Mouse (Mus musculus): ENCODE results near the gene Plin2. TPM values are rescaled to one million over a fixed set of nuclear protein-coding genes. Genes with fewer than 3 reads are reported as not detected.
"Not testable (repeated sequence)": the region's sequence is repeated elsewhere in the genome, so short reads cannot be mapped to it uniquely, and the experiment has no call there.

Gene Plin2
- polyA plus RNA-seq, 1 experiment from 2014 or later = 144 TPM

GRCm38 (mm10) chr4:86681421-86681820, 11.6 kb upstream of the Plin2 start:
- Histone ChIP-seq H3K27me3 (replicated peaks) (no peaks in the 10 kb centered on the region), H3K4me1 (replicated peaks) (0 out of 2 replicates have a peak, but pooled peaks cover 8% of the 10 kb centered on the region), H3K9ac (no peak overlapping the region), H3K4me2 (replicated peaks) (no peak overlapping the region), H3K9me3 (no peaks in the 10 kb centered on the region), H3K27ac (no peak overlapping the region), H3K4me3 (replicated peaks) (no peak overlapping the region), H3K36me3 (no peaks in the 10 kb centered on the region)
- 47% methylated on average over 3 of the region's 3 CpGs for WGBS
- no peak for ATAC-seq

- 84% methylated on average over 2 of the region's 2 CpGs for WGBS
- no peaks in the 10 kb centered on the region for H3K36me3 ChIP-seq
- H3K9me3 ChIP-seq = no peaks in the 10 kb centered on the region
- no peak overlapping the region for H3K9ac ChIP-seq
- H3K4me3 ChIP-seq (replicated peaks) = no peak overlapping the region
- ATAC-seq = no peak
- no peak overlapping the region for H3K27ac ChIP-seq
- no peak overlapping the region for H3K4me2 ChIP-seq (replicated peaks)
- no peaks in the 10 kb centered on the region for H3K27me3 ChIP-seq (replicated peaks)
- no peaks in the 10 kb centered on the region for H3K4me1 ChIP-seq (replicated peaks)
These were observed 9.8 kb upstream of the Plin2 start for GRCm38 (mm10) chr4:86679686-86680085.

- no peaks in the 10 kb centered on the region for H3K9me3 ChIP-seq
- H3K9ac ChIP-seq = no peak overlapping the region
- no peak overlapping the region for H3K27ac ChIP-seq
- H3K4me1 ChIP-seq (replicated peaks) = no peaks in the 10 kb centered on the region
- H3K4me2 ChIP-seq (replicated peaks) = no peak overlapping the region
- ATAC-seq = no peak
- no peak overlapping the region for H3K4me3 ChIP-seq (replicated peaks)
- H3K27me3 ChIP-seq (replicated peaks) = no peaks in the 10 kb centered on the region
- H3K36me3 ChIP-seq = no peaks in the 10 kb centered on the region
These were observed 6.9 kb upstream of the Plin2 start for GRCm38 (mm10) chr4:86676756-86677155.

- not testable (repeated sequence) for H3K27ac ChIP-seq; H3K9me3 ChIP-seq; H3K27me3 ChIP-seq (replicated peaks); H3K4me3 ChIP-seq (replicated peaks); H3K9ac ChIP-seq; H3K36me3 ChIP-seq; H3K4me2 ChIP-seq (replicated peaks)
- ATAC-seq = peak; percentile 15; the same call in 1 of the 2 replicates
- peaks cover 11% of the 10 kb centered on the region; the same call in 1 of the 2 replicates for H3K4me1 ChIP-seq (replicated peaks)
These were observed 4.9 kb upstream of the Plin2 start for GRCm38 (mm10) chr4:86674739-86675138.

- not testable (repeated sequence) for ATAC-seq; H3K9ac ChIP-seq; H3K36me3 ChIP-seq; H3K4me3 ChIP-seq (replicated peaks); H3K4me2 ChIP-seq (replicated peaks); H3K27ac ChIP-seq; H3K9me3 ChIP-seq; H3K27me3 ChIP-seq (replicated peaks)
- peaks cover 12% of the 10 kb centered on the region; the same call in 1 of the 2 replicates for H3K4me1 ChIP-seq (replicated peaks)
These were observed 4.3 kb upstream of the Plin2 start for GRCm38 (mm10) chr4:86674150-86674549.

GRCm38 (mm10) chr4:86672450-86672849, 2.6 kb upstream of the Plin2 start:
- 82% methylated on average over 7 of the region's 7 CpGs for WGBS
- H3K27ac ChIP-seq = no peak overlapping the region
- ATAC-seq = no peak
- no peaks in the 10 kb centered on the region for H3K36me3 ChIP-seq
- H3K4me1 ChIP-seq (replicated peaks) = peaks cover 24% of the 10 kb centered on the region; the same call in 1 of the 2 replicates
- H3K4me3 ChIP-seq (replicated peaks) = no peak overlapping the region
- H3K27me3 ChIP-seq (replicated peaks) = no peaks in the 10 kb centered on the region
- H3K4me2 ChIP-seq (replicated peaks) = no peak overlapping the region
- H3K9me3 ChIP-seq = no peaks in the 10 kb centered on the region
- H3K9ac ChIP-seq = no peak overlapping the region

GRCm38 (mm10) chr4:86671803-86672202, 1.9 kb upstream of the Plin2 start:
- 33% methylated on average over 3 of the region's 3 CpGs for WGBS
- Histone ChIP-seq H3K36me3 (no peaks in the 10 kb centered on the region), H3K4me1 (replicated peaks) (peaks cover 24% of the 10 kb centered on the region; the same call in 1 of the 2 replicates), H3K27me3 (replicated peaks) (no peaks in the 10 kb centered on the region), H3K4me3 (replicated peaks) (no peak overlapping the region), H3K27ac (no peak overlapping the region), H3K9ac (no peak overlapping the region), H3K4me2 (replicated peaks) (no peak overlapping the region), H3K9me3 (no peaks in the 10 kb centered on the region)
- no peak for ATAC-seq

GRCm38 (mm10) chr4:86670582-86671306, 884 bp upstream of the Plin2 start:
- no peaks in the 10 kb centered on the region for H3K36me3 ChIP-seq
- 65% methylated on average over 8 of the region's 8 CpGs for WGBS
- no peaks in the 10 kb centered on the region for H3K27me3 ChIP-seq (replicated peaks)
- H3K9me3 ChIP-seq = no peaks in the 10 kb centered on the region
- ATAC-seq = no peak
- no peak overlapping the region for H3K9ac ChIP-seq
- peak overlapping the region; percentile 62 for H3K4me2 ChIP-seq (replicated peaks)
- peaks cover 24% of the 10 kb centered on the region; the same call in 1 of the 2 replicates for H3K4me1 ChIP-seq (replicated peaks)
- peak overlapping the region; percentile 93 for H3K27ac ChIP-seq
- no peak overlapping the region for H3K4me3 ChIP-seq (replicated peaks)

GRCm38 (mm10) chr4:86669241-86669753, 563 bp downstream of the Plin2 start:
- Histone ChIP-seq H3K27ac (peak overlapping the region; percentile 93), H3K4me1 (replicated peaks) (peaks cover 28% of the 10 kb centered on the region; the same call in 1 of the 2 replicates), H3K9ac (peak overlapping the region; percentile 77), H3K4me3 (replicated peaks) (peak overlapping the region; percentile 75), H3K4me2 (replicated peaks) (peak overlapping the region; percentile 62)
- peak; percentile 92 for ATAC-seq
- H3K27me3 ChIP-seq (replicated peaks); H3K9me3 ChIP-seq; H3K36me3 ChIP-seq: not testable (repeated sequence)
- 6% methylated on average over 6 of the region's 6 CpGs for WGBS

GRCm38 (mm10) chr4:86668290-86669000, 1.4 kb downstream of the Plin2 start:
- Histone ChIP-seq H3K4me2 (replicated peaks) (peak overlapping the region; percentile 62), H3K4me1 (replicated peaks) (peaks cover 30% of the 10 kb centered on the region; the same call in 1 of the 2 replicates), H3K9me3 (no peaks in the 10 kb centered on the region), H3K27ac (peak overlapping the region; percentile 93; the same call in 1 of the 2 replicates), H3K36me3 (peaks cover 3% of the 10 kb centered on the region; the same call in 1 of the 2 replicates), H3K9ac (no peak overlapping the region), H3K27me3 (replicated peaks) (no peaks in the 10 kb centered on the region), H3K4me3 (replicated peaks) (peak overlapping the region; percentile 75)
- ATAC-seq = no peak
- 91% methylated on average over 14 of the region's 14 CpGs for WGBS

- no peak for ATAC-seq
- no peaks in the 10 kb centered on the region for H3K27me3 ChIP-seq (replicated peaks)
- peaks cover 5% of the 10 kb centered on the region for H3K36me3 ChIP-seq
- no peak overlapping the region for H3K27ac ChIP-seq
- WGBS = 68% methylated on average over 3 of the region's 3 CpGs
- H3K4me3 ChIP-seq (replicated peaks) = no peak overlapping the region
- peaks cover 26% of the 10 kb centered on the region; the same call in 1 of the 2 replicates for H3K4me1 ChIP-seq (replicated peaks)
- H3K9me3 ChIP-seq = no peaks in the 10 kb centered on the region
- no peak overlapping the region for H3K4me2 ChIP-seq (replicated peaks)
- no peak overlapping the region for H3K9ac ChIP-seq
These were observed 4.3 kb downstream of the Plin2 start for GRCm38 (mm10) chr4:86665596-86665995.

- Histone ChIP-seq H3K4me3 (replicated peaks) (no peak overlapping the region), H3K36me3 (peaks cover 20% of the 10 kb centered on the region), H3K4me2 (replicated peaks) (no peak overlapping the region), H3K4me1 (replicated peaks) (peaks cover 17% of the 10 kb centered on the region; the same call in 1 of the 2 replicates), H3K27ac (no peak overlapping the region), H3K27me3 (replicated peaks) (no peaks in the 10 kb centered on the region), H3K9ac (no peak overlapping the region), H3K9me3 (no peaks in the 10 kb centered on the region)
- WGBS = 45% methylated on average over 4 of the region's 4 CpGs
- ATAC-seq = no peak
These were observed 5.9 kb downstream of the Plin2 start for GRCm38 (mm10) chr4:86663919-86664318.

All from intestine, embryonic 15.5 days (tissue).